Mouse (Mus musculus): Measurements from ENCODE around the gene Ms4a10. TPM values are rescaled to one million over a fixed set of nuclear protein-coding genes. Genes with fewer than 3 reads are reported as not detected.
A peak's percentile ranks its signal among the peaks of the same experiment; 100 is the strongest.

Gene Ms4a10
- polyA plus RNA-seq, 1 experiment from 2014 or later, result not detected

GRCm38 (mm10) chr19:10949112-10949511 is 25.4 kb downstream of the Ms4a10 start, which contains the start of gene Ccdc86:
Gene Ccdc86, minus strand, starts transcription at chr19:10949266.
- ATAC-seq, result peak; percentile 99
- Histone ChIP-seq H3K27ac (ENCODE audit: low read depth, low read length) (peak within 1 kb of the TSS; percentile 42; the same call in 1 of the 2 replicates), H3K36me3 (ENCODE audit: control insufficient read depth, insufficient read depth, low read length) (peaks cover 8% of the 10 kb centered on the region; the same call in 1 of the 2 replicates), H3K4me3 (ENCODE audit: low read length) (peak within 1 kb of the TSS; percentile 68), H3K27me3 (replicated peaks; ENCODE audit: control insufficient read depth, insufficient read depth, low read length) (no peaks in the 10 kb centered on the region), H3K4me1 (ENCODE audit: control insufficient read depth, insufficient read depth, low read depth, low read length) (peaks cover 27% of the 10 kb centered on the region), H3K9me3 (ENCODE audit: control insufficient read depth, low read length) (no peaks in the 10 kb centered on the region), H3K4me2 (ENCODE audit: low read length) (peak within 1 kb of the TSS; percentile 100), H3K9ac (ENCODE audit: low read depth, low read length) (peak within 1 kb of the TSS; percentile 73)
- under 1% methylated on average over 30 of the region's 30 CpGs for WGBS

DNA sequence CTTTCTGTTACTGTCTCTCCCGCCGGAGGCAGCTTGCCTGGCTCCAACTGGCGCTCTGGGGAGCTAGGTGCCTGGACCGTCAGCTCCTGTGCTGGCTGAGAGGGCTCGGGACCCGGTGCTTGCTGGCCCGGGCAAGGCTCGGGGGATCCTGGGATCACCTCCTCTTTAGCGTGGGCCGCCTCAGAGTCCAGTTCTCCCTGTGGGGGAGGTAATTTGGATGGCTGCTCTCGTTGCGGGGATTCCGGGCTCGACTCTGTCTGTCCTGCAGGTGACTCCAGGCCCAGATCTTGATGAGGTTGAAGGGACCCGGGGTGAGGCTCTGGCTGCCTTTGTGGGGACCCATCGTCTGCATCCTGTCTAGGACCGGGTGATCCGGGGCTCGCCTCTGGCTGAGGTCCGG is 26.1 kb downstream of the Ms4a10 start:
- Histone ChIP-seq H3K4me3 (ENCODE audit: low read length) (peak overlapping the region; percentile 68), H3K4me2 (ENCODE audit: low read length) (peak overlapping the region; percentile 100), H3K9ac (ENCODE audit: low read depth, low read length) (peak overlapping the region; percentile 73), H3K27ac (ENCODE audit: low read depth, low read length) (no peak overlapping the region), H3K27me3 (replicated peaks; ENCODE audit: control insufficient read depth, insufficient read depth, low read length) (no peaks in the 10 kb centered on the region), H3K36me3 (ENCODE audit: control insufficient read depth, insufficient read depth, low read length) (peaks cover 14% of the 10 kb centered on the region), H3K4me1 (ENCODE audit: control insufficient read depth, insufficient read depth, low read depth, low read length) (peaks cover 27% of the 10 kb centered on the region), H3K9me3 (ENCODE audit: control insufficient read depth, low read length) (no peaks in the 10 kb centered on the region)
- ATAC-seq, result no peak
- 1% methylated on average over 20 of the region's 20 CpGs for WGBS

GRCm38 (mm10) chr19:10947219-10947618 is 27.3 kb downstream of the Ms4a10 start:
- WGBS, result 90% methylated on average over 5 of the region's 5 CpGs
- Histone ChIP-seq H3K9me3 (ENCODE audit: control insufficient read depth, low read length) (no peaks in the 10 kb centered on the region), H3K36me3 (ENCODE audit: control insufficient read depth, insufficient read depth, low read length) (peaks cover 22% of the 10 kb centered on the region), H3K4me1 (ENCODE audit: control insufficient read depth, insufficient read depth, low read depth, low read length) (peaks cover 27% of the 10 kb centered on the region), H3K27ac (ENCODE audit: low read depth, low read length) (no peak overlapping the region), H3K27me3 (replicated peaks; ENCODE audit: control insufficient read depth, insufficient read depth, low read length) (no peaks in the 10 kb centered on the region), H3K4me2 (ENCODE audit: low read length) (peak overlapping the region; percentile 100), H3K9ac (ENCODE audit: low read depth, low read length) (no peak overlapping the region), H3K4me3 (ENCODE audit: low read length) (no peak overlapping the region; the same call in 1 of the 2 replicates)
- no peak for ATAC-seq

DNA sequence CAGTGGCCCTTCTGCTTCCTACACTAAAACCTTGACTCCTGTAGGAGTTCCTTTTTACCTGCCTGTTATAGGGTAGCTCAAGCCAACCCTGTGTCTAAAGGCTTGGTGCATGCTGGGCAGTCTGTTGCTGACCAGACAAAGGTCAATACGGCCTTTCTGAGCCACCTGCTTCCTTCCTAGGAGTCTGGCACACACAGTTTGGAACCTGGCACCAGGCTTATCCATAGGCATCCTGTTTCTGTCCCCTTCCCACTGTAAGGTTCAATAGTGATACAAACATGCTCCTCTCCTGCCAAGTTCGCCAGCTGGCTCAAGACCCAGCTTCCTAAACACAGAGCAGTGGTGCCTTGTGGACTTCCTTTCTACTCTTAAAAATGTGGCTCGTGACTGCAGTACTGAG is 28.0 kb downstream of the Ms4a10 start:
- H3K4me1 ChIP-seq (ENCODE audit: control insufficient read depth, insufficient read depth, low read depth, low read length), result peaks cover 27% of the 10 kb centered on the region
- no peak overlapping the region for H3K4me3 ChIP-seq (ENCODE audit: low read length)
- peaks cover 26% of the 10 kb centered on the region for H3K36me3 ChIP-seq (ENCODE audit: control insufficient read depth, insufficient read depth, low read length)
- peak overlapping the region; percentile 22; the same call in 1 of the 2 replicates for H3K4me2 ChIP-seq (ENCODE audit: low read length)
- WGBS, result 82% methylated on average over 3 of the region's 3 CpGs
- H3K27me3 ChIP-seq (replicated peaks; ENCODE audit: control insufficient read depth, insufficient read depth, low read length), result no peaks in the 10 kb centered on the region
- H3K27ac ChIP-seq (ENCODE audit: low read depth, low read length), result no peak overlapping the region
- H3K9me3 ChIP-seq (ENCODE audit: control insufficient read depth, low read length), result no peaks in the 10 kb centered on the region
- ATAC-seq, result no peak
- no peak overlapping the region for H3K9ac ChIP-seq (ENCODE audit: low read depth, low read length)

DNA sequence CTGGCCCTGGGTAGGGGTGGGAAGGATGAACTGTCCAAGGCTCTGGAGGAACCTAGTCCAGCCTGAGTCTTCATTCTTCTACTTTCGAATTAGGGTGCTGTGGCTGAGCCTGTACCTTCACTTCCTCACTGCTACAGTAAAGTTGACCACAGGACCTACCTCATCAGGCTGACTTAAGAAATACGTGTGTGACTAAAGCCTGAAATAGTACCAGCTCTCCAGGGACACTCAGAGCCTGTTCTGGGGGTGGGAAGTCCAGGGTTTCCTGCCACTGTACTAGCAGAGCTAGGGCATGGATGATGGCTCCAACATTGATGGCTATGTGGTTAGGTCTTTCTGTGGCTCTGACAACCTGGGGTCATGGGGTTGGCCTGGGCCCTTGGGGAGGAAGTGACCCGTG is 30.5 kb downstream of the Ms4a10 start:
- WGBS, result 92% methylated on average over 3 of the region's 3 CpGs
- ATAC-seq, result no peak
- Histone ChIP-seq H3K4me1 (ENCODE audit: control insufficient read depth, insufficient read depth, low read depth, low read length) (peaks cover 27% of the 10 kb centered on the region), H3K36me3 (ENCODE audit: control insufficient read depth, insufficient read depth, low read length) (peaks cover 26% of the 10 kb centered on the region), H3K9ac (ENCODE audit: low read depth, low read length) (no peak overlapping the region), H3K27me3 (replicated peaks; ENCODE audit: control insufficient read depth, insufficient read depth, low read length) (no peaks in the 10 kb centered on the region), H3K4me2 (ENCODE audit: low read length) (no peak overlapping the region), H3K9me3 (ENCODE audit: control insufficient read depth, low read length) (no peaks in the 10 kb centered on the region), H3K4me3 (ENCODE audit: low read length) (no peak overlapping the region), H3K27ac (ENCODE audit: low read depth, low read length) (no peak overlapping the region)

GRCm38 (mm10) chr19:10940801-10941457 is 33.5 kb downstream of the Ms4a10 start:
- Histone ChIP-seq H3K4me2 (ENCODE audit: low read length) (peak overlapping the region; percentile 68), H3K36me3 (ENCODE audit: control insufficient read depth, insufficient read depth, low read length) (peaks cover 24% of the 10 kb centered on the region), H3K9me3 (ENCODE audit: control insufficient read depth, low read length) (no peaks in the 10 kb centered on the region), H3K27ac (ENCODE audit: low read depth, low read length) (peak overlapping the region; percentile 0; the same call in 1 of the 2 replicates), H3K4me3 (ENCODE audit: low read length) (peak overlapping the region; percentile 34), H3K27me3 (replicated peaks; ENCODE audit: control insufficient read depth, insufficient read depth, low read length) (no peaks in the 10 kb centered on the region), H3K9ac (ENCODE audit: low read depth, low read length) (peak overlapping the region; percentile 58), H3K4me1 (ENCODE audit: control insufficient read depth, insufficient read depth, low read depth, low read length) (peaks cover 4% of the 10 kb centered on the region)
- WGBS, result 1% methylated on average over 40 of the region's 40 CpGs
- peak; percentile 78 for ATAC-seq

- Histone ChIP-seq H3K27ac (ENCODE audit: low read depth, low read length) (peak overlapping the region; percentile 0; the same call in 1 of the 2 replicates), H3K27me3 (replicated peaks; ENCODE audit: control insufficient read depth, insufficient read depth, low read length) (no peaks in the 10 kb centered on the region), H3K4me2 (ENCODE audit: low read length) (peak overlapping the region; percentile 68), H3K4me1 (ENCODE audit: control insufficient read depth, insufficient read depth, low read depth, low read length) (peaks cover 4% of the 10 kb centered on the region), H3K36me3 (ENCODE audit: control insufficient read depth, insufficient read depth, low read length) (peaks cover 24% of the 10 kb centered on the region), H3K9me3 (ENCODE audit: control insufficient read depth, low read length) (no peaks in the 10 kb centered on the region), H3K9ac (ENCODE audit: low read depth, low read length) (peak overlapping the region; percentile 58), H3K4me3 (ENCODE audit: low read length) (peak overlapping the region; percentile 34)
- peak; percentile 92 for ATAC-seq
- 19% methylated on average over 37 of the region's 37 CpGs for WGBS
Observed at GRCm38 (mm10) chr19:10940097-10940800, 34.2 kb downstream of the Ms4a10 start.

DNA sequence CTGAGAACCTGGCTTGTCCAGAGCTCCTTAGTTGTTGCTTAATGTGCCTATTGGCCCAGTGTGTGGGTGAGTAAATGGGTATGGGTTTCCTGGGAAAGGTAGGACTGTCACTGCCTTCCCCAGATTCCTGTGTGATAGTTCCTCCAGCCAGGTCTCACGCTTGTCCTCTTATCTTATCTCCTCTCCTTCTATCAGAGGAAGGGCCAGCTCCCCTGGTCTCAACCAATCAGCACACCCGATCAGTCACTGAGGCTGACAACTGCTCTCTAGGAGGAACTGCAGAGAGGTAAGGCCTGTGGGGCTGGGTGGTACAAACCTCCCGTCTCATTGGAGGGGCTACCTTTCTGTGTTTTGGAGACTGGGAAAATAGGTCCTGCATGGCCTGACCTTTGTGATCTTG is 35.7 kb downstream of the Ms4a10 start:
- H3K27me3 ChIP-seq (replicated peaks; ENCODE audit: control insufficient read depth, insufficient read depth, low read length), result no peaks in the 10 kb centered on the region
- H3K9ac ChIP-seq (ENCODE audit: low read depth, low read length), result no peak overlapping the region
- no peak overlapping the region for H3K4me2 ChIP-seq (ENCODE audit: low read length)
- peaks cover 4% of the 10 kb centered on the region for H3K4me1 ChIP-seq (ENCODE audit: control insufficient read depth, insufficient read depth, low read depth, low read length)
- 75% methylated on average over 3 of the region's 3 CpGs for WGBS
- no peak for ATAC-seq
- peaks cover 15% of the 10 kb centered on the region for H3K36me3 ChIP-seq (ENCODE audit: control insufficient read depth, insufficient read depth, low read length)
- H3K27ac ChIP-seq (ENCODE audit: low read depth, low read length), result no peak overlapping the region
- no peak overlapping the region for H3K4me3 ChIP-seq (ENCODE audit: low read length)
- H3K9me3 ChIP-seq (ENCODE audit: control insufficient read depth, low read length), result no peaks in the 10 kb centered on the region

DNA sequence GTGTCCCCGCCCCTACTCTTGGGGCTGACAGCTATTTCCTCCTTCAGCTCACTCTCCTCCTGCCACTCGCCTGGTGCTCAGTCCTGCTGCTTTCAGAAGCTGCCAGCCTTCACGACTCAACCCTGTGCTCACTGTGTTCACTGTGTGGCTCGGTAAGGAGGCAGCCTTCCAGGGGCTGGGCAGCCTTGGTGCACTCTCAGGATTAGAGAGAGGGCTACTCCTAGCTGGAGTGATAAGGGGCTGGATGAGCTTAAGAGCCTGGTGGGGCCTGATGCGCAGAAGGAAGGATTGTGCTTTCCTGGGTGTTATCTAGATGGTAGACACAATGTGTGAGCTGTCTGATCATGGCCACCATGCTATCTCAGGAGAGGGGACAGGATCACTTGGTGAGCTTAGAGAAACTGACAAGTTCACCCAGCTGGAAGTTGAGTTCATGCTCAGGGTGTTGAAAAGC is 37.3 kb downstream of the Ms4a10 start, which contains the start of gene Ptgdr2:
Gene Ptgdr2, plus strand, starts transcription at position 51 of the 454 bp plus-strand sequence.
- 72% methylated on average over 5 of the region's 5 CpGs for WGBS
- Histone ChIP-seq H3K4me2 (ENCODE audit: low read length) (no peak within 1 kb of the TSS), H3K27ac (ENCODE audit: low read depth, low read length) (no peak within 1 kb of the TSS), H3K9ac (ENCODE audit: low read depth, low read length) (no peak within 1 kb of the TSS), H3K27me3 (replicated peaks; ENCODE audit: control insufficient read depth, insufficient read depth, low read length) (no peaks in the 10 kb centered on the region), H3K9me3 (ENCODE audit: control insufficient read depth, low read length) (no peaks in the 10 kb centered on the region), H3K4me1 (ENCODE audit: control insufficient read depth, insufficient read depth, low read depth, low read length) (peaks cover 4% of the 10 kb centered on the region), H3K36me3 (ENCODE audit: control insufficient read depth, insufficient read depth, low read length) (peaks cover 3% of the 10 kb centered on the region; the same call in 1 of the 2 replicates), H3K4me3 (ENCODE audit: low read length) (no peak within 1 kb of the TSS)
- ATAC-seq, result no peak

All from hindbrain, embryonic 16.5 days (tissue).